Mouse (Mus musculus): Measurements from ENCODE around the gene Dgkb.

Gene Dgkb

GRCm38 (mm10) chr12:37817426-37817825 is at the start of gene Dgkb:
TSS of gene Dgkb (plus strand) at chr12:37817726.
- no peak for DNase-seq

DNA sequence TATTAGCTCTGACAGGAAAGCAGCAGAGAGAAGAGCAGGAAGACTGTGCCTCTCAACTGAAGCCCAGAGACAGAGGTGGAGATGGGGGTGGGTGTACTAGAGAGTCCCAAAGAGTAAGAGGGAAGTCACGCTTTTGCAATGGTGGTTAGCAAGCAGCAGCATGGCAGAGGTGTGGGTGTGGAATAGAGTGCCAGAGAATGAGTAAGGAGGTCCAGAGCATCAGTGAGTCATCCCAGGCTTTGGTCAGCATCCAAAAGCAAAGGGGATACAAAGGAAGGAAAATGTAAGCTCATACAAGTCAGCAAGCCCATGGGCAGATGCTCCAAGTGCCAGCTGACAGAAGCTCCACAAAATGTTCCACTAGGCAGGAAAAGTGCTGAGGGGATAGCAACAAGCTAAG is 47.7 kb upstream of the Dgkb start:
- DNase-seq, result peak; percentile 74

- DNase-seq, result peak; percentile 24
Measured at GRCm38 (mm10) chr12:37773681-37774357, 43.7 kb upstream of the Dgkb start.

- DNase-seq, result no peak
Measured at GRCm38 (mm10) chr12:37774591-37774990, 42.9 kb upstream of the Dgkb start.

DNA sequence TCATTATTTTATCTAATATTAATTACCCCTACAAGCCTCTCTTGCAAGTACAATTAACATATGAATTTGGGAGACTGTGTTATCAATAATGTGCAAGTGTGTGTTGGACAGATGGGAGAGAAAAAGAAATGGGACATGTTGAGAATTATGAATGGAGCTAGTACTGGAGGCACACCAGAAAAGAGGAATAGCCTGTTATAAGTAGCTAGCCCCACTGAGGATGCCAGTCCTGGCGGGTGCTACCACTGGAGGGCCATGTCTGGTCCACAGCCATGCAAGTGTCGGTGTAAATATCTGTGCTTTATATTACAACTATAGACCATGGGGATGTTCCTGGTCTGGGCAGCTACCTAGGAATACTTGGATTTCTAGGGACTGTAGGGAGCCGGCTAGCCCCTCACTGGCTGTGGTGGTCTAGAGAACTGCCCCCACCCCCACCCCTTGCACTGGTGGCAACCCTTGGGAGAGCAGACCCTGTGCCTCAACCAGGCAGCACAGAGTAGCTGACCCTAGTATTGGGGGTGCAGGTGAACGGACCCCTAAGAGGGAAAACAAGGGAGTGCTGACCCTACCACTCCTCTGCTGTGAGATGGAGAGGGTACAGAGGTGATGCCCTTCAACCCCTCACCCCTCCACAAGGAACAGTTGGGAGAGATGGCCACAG is 21.1 kb upstream of the Dgkb start:
- DNase-seq, result no peak

GRCm38 (mm10) chr12:37814122-37814521 is 3.4 kb upstream of the Dgkb start:
- DNase-seq, result no peak

DNA sequence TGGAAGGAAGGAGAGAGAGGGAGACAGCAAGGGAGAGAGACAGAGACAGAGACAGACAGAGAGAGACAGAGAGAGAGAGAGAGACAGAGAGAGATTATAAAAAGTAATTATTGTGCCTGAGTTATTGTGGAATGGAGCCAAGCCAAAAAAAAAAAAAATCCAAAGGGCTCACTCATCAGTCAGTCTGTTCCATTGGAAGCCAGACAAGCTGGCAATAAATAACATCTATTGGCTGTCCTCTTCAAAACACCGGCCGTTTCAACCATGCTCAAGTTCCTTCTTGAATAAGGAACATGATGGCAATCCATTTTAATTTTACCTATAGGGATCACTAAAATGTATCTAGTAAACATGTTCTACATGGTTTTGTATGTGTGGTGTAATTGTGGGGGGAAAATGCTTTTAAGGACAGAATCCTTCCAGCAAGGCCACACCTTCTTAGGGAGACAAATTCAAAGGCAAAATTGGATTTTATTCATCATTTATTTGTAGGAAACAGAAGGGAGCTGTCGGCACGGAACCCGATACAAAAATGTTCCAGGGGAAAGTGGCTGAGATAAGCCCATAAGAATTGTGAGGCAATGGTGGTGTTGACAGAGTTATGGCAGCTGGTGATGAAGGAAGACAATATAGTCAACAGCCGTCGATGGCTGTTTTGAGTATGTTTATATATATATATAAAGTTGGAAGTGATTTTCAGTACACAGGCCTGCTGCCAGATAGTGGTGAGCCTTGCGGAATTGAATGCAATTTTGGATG is 3.7 kb downstream of the Dgkb start:
- no peak for DNase-seq

- DNase-seq, result peak; percentile 79
Measured at GRCm38 (mm10) chr12:37880042-37881017, 62.8 kb downstream of the Dgkb start.

GRCm38 (mm10) chr12:37881376-37881775 is 63.9 kb downstream of the Dgkb start:
- DNase-seq, result no peak

DNA sequence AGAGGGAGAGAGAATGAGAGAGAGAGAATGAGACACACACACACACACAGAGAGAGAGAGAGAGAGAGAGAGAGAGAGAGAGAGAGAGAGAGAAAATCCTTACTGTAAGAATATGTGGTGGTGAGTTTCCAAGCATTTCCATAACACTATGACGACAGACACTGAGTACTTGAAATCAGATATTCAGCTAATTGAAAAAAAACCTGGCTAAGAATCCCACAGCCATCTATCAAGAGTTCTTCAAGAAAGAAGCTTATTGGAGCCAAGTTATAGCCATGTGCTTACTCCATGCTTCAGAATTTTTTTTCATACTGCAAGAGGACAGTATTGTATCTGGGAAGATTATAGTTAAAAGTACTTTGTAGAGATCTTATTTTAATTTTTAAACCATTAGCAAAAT is 65.3 kb downstream of the Dgkb start:
- DNase-seq, result no peak

GRCm38 (mm10) chr12:37883781-37884180 is 66.3 kb downstream of the Dgkb start:
- no peak for DNase-seq

GRCm38 (mm10) chr12:37888591-37888990 is 71.1 kb downstream of the Dgkb start:
- no peak for DNase-seq

GRCm38 (mm10) chr12:37889431-37889830 is 71.9 kb downstream of the Dgkb start:
- no peak for DNase-seq

GRCm38 (mm10) chr12:37891336-37891735 is 73.8 kb downstream of the Dgkb start:
- DNase-seq, result no peak

DNA sequence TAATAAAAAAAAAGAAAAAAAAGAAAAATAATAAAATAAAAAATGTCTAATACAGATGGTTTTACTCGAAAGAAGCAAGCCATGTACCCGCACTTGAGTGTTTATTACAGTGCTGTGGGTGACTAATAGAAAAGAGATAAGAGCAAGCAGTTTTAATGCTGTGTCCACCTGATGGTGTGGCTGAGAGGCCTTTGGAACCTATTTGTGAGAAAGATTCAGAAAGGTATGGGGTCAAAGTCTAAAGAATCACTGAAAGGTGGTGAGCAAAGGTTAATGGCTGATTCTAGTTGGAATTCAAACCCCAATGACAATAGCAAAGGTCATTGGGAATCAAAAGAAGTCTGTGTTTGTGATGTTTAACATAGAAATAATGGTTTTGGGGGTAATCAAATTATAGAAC is 124.6 kb downstream of the Dgkb start:
- no peak for DNase-seq

DNA sequence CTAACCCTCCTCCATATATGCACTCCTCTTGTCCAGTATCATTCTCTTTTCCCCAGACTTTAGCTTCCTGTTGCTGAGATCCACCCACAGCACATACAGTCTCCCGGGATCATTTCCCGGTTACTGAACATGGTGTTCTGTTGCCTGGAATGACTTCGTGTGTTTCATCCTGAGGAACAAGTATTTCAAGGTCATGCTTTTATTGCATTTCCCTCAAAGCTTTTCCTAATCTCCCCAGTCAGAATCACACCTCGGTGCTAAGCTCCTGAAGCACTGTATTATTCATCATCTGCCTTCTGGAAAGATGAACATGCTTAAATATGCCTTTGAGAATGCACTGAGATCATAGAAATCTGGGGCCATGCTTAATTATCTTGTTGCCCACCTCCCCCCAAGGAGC is 138.7 kb downstream of the Dgkb start:
- no peak for DNase-seq

GRCm38 (mm10) chr12:37971482-37971881 is 154.0 kb downstream of the Dgkb start:
- no peak for DNase-seq

DNA sequence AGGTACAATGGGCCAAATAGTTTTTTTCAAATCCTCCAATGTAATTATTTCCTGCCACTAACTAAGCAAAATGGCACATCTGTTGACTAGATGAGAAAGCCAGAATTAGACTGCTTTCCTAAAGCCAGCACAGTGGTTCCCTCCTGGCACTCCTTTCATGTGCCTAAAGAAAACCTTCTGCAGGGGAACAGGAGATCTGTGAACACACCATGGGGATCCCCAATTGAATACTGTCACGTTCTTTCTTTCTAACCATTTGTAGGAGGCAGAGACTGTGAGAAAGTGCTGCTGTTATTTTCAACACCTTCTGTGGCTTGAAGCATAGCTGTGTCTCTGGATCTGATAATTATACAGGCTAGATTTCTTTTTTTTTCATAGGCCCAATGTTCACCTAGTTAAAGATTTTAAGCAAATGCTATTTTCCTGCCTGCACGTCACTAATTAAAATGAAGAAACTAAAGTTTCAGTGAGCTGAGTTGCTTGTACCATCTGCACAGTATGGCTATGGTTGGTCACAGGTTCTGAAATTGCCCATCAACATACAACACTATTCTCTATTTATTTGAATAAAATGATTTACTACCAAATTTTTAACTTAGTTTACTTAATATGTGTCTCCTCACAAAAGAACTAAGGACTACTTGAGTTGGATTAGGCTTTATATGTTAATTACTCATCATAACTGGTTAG is 161.1 kb downstream of the Dgkb start:
- peak; percentile 13 for DNase-seq

DNA sequence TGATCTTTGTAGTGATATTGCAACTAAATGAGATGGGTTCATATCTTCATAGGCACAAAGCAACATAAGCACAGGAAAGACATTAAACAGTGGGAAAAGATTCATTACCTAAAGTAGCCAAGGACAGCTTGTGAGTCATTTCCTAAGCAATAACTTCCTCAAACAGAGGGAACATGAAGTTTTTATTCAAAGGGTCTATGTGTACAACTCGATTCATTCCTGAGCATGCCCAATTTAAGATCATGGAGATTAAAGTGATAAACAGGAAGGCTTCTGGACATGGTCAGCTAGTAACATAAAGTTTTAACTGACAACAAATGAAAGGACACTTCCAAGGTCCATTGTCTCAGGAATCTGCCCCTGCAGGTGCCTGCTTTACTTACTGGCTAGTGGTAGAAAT is 167.8 kb downstream of the Dgkb start:
- DNase-seq, result no peak

DNA sequence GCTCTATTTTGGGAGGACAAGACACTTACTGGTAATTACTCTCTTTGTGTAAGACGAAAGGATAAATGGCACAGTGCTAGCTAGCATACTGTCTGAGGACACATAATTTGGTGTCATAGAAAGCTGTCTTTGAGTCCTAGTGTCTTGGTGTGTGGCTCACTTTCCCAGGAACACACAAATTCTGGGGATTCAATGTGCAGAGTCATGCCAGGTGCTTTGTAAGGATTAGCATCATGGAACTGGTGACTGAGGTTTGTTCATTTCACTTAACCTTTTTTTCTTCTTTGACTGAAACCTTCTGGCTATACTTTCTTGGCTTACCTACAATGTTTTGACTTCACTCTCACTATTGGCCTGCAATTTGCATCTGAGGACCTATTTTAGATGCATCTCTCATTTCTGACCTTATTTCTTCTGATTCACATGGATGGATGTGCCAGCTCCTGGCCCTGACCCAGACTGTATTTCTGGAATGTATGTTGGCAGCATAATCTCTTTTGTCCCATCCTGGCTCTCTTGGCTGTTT is 170.6 kb downstream of the Dgkb start:
- DNase-seq, result no peak

- no peak for DNase-seq
Measured at GRCm38 (mm10) chr12:37993221-37993620, 175.7 kb downstream of the Dgkb start.

- DNase-seq, result no peak
Measured at GRCm38 (mm10) chr12:37996417-37996946, 179.0 kb downstream of the Dgkb start.
